Mouse (Mus musculus) layer of hippocampus, adult 2 months (tissue): ENCODE results near the gene Hdac11. TPM values are rescaled to one million over a fixed set of nuclear protein-coding genes. Genes with fewer than 3 reads are reported as not detected.
A peak's percentile ranks its signal among the peaks of the same experiment; 100 is the strongest.

Source experiments
- DNase-seq, 2 experiments: peaks; one replicate each; pipeline ENCODE4 v3.0.0; 2022; ENCODE audit warnings: low spot score in 2 of 2
- H3K27ac ChIP-seq: fragments of 200-600 bp; 2 replicates; pipeline ENCODE4 v1.8.1; 2022
- H3K4me3 ChIP-seq: fragments of 200-600 bp; 2 replicates; pipeline ENCODE4 v1.8.1; 2022; ENCODE audit warnings: mild to moderate bottlenecking
- CTCF ChIP-seq: fragments of 200-600 bp; conservative IDR thresholded peaks from 2 replicates; pipeline ENCODE4 v1.8.1; 2022; ENCODE audit warnings: antibody characterized with exemption, mild to moderate bottlenecking, moderate library complexity
- total RNA-seq, 2 experiments: library from RNA; stranded (reverse); gene quantifications; 2 replicates each; pipeline ENCODE4 v1.2.3; 2021

Hdac11 gene
- total RNA-seq, 2 experiments from 2014 or later: 154 to 156 TPM

- TF ChIP-seq CTCF: no peak
- H3K4me3 ChIP-seq: no peak overlapping the region
- no peak overlapping the region for H3K27ac ChIP-seq
- DNase-seq: no peak
Measured at GRCm38 (mm10) chr6:91163195-91163911, 6.9 kb downstream of the Hdac11 start.

GRCm38 (mm10) chr6:91164584-91164983 is 8.1 kb downstream of the Hdac11 start:
- Histone ChIP-seq H3K27ac (peak overlapping the region; percentile 11; the same call in 1 of the 2 replicates), H3K4me3 (no peak overlapping the region)
- DNase-seq: no peak
- TF ChIP-seq CTCF: peak; percentile 44

- H3K4me3 ChIP-seq: no peak overlapping the region
- TF ChIP-seq CTCF: peak; percentile 98
- H3K27ac ChIP-seq: peak overlapping the region; percentile 11; the same call in 1 of the 2 replicates
- peak in 1 of 2 experiments; percentile 86 for DNase-seq
Measured at GRCm38 (mm10) chr6:91165210-91165609, 8.7 kb downstream of the Hdac11 start.

GRCm38 (mm10) chr6:91167828-91168227 is 11.4 kb downstream of the Hdac11 start:
- TF ChIP-seq CTCF: no peak
- no peak overlapping the region for H3K27ac ChIP-seq
- no peak for DNase-seq
- H3K4me3 ChIP-seq: no peak overlapping the region

GRCm38 (mm10) chr6:91169129-91169528 is 12.7 kb downstream of the Hdac11 start:
- no peak overlapping the region for H3K27ac ChIP-seq
- no peak overlapping the region for H3K4me3 ChIP-seq
- TF ChIP-seq CTCF: no peak
- no peak for DNase-seq

GRCm38 (mm10) chr6:91171396-91171895 is 15.0 kb downstream of the Hdac11 start:
- DNase-seq: no peak
- H3K4me3 ChIP-seq: no peak overlapping the region
- no peak overlapping the region for H3K27ac ChIP-seq
- no peak for TF ChIP-seq CTCF

- Histone ChIP-seq H3K4me3 (no peak overlapping the region), H3K27ac (no peak overlapping the region)
- TF ChIP-seq CTCF: no peak
- DNase-seq: no peak
Measured at GRCm38 (mm10) chr6:91172381-91172780, 15.9 kb downstream of the Hdac11 start.

GRCm38 (mm10) chr6:91173221-91173880 is 16.9 kb downstream of the Hdac11 start:
- peak in 1 of 2 experiments; percentile 74 for DNase-seq
- H3K4me3 ChIP-seq: no peak overlapping the region
- peak; percentile 81 for TF ChIP-seq CTCF
- H3K27ac ChIP-seq: no peak overlapping the region

- Histone ChIP-seq H3K4me3 (no peak overlapping the region), H3K27ac (no peak overlapping the region)
- DNase-seq: no peak
- TF ChIP-seq CTCF: no peak
Measured at GRCm38 (mm10) chr6:91174211-91174610, 17.7 kb downstream of the Hdac11 start.

GRCm38 (mm10) chr6:91180767-91181171 is 24.3 kb downstream of the Hdac11 start:
- no peak overlapping the region for H3K4me3 ChIP-seq

GRCm38 (mm10) chr6:91181320-91181719 is 24.9 kb downstream of the Hdac11 start:
- peak in 1 of 2 experiments; percentile 57 for DNase-seq
- H3K27ac ChIP-seq: no peak overlapping the region; the same call in 1 of the 2 replicates
- TF ChIP-seq CTCF: no peak
- H3K4me3 ChIP-seq: no peak overlapping the region

More at GRCm38 (mm10) chr6:91180767-91181171, 24.3 kb downstream of the Hdac11 start:
- no peak for TF ChIP-seq CTCF
- DNase-seq: peak in 1 of 2 experiments; percentile 58
- H3K27ac ChIP-seq: peak overlapping the region; percentile 53; the same call in 1 of the 2 replicates

- Histone ChIP-seq H3K4me3 (no peak overlapping the region), H3K27ac (no peak overlapping the region)
- DNase-seq: no peak
- TF ChIP-seq CTCF: no peak
Measured at GRCm38 (mm10) chr6:91182075-91182490, 25.6 kb downstream of the Hdac11 start.

GRCm38 (mm10) chr6:91183041-91183440 is 26.6 kb downstream of the Hdac11 start:
- Histone ChIP-seq H3K27ac (no peak overlapping the region), H3K4me3 (no peak overlapping the region)
- no peak for DNase-seq
- TF ChIP-seq CTCF: no peak
